Mouse (Mus musculus): Measurements from ENCODE around the gene Gm20903.
"Not testable (repeated sequence)": the region's sequence is repeated elsewhere in the genome, so short reads cannot be mapped to it uniquely, and the experiment has no call there.

Gm20903 gene

GRCm38 (mm10) chrY:73669015-73669414 is at the start of gene Gm20903:
Gm20903 (plus strand) TSS chrY:73669315.
- not testable (repeated sequence) for DNase-seq

Measured in thymus, postnatal 4 days (tissue).